Mouse (Mus musculus) intestine, embryonic 16.5 days (tissue): ENCODE data around the gene Mael. TPM values are rescaled to one million over a fixed set of nuclear protein-coding genes. Genes with fewer than 3 reads are reported as not detected.

Experiments used
- ATAC-seq: fragments of 200-750 bp; cut with Nextera tagmentation; 2 replicates; pipeline ENCODE4 v1.8.0; 2017; ENCODE audit warnings: moderate TSS enrichment, moderate library complexity
- H3K27ac ChIP-seq: fragments of 300-500 bp; sonication (generic); 2 replicates; pipeline ENCODE4 v1.5.1; 2014; ENCODE audit warnings: mild to moderate bottlenecking, low read length
- H3K27me3 ChIP-seq: fragments of 300-500 bp; sonication (generic); replicated peaks from 2 replicates; pipeline ENCODE4 v1.6.1; 2014; ENCODE audit warnings: low read length, control low read depth, mixed read lengths; ENCODE audit not compliant: control insufficient read depth, insufficient read depth
- H3K36me3 ChIP-seq: fragments of 300-500 bp; sonication (generic); 2 replicates; pipeline ENCODE4 v1.6.1; 2014; ENCODE audit warnings: low read length, control low read depth; ENCODE audit not compliant: control insufficient read depth, insufficient read depth
- H3K4me1 ChIP-seq: fragments of 300-500 bp; sonication (generic); 2 replicates; pipeline ENCODE4 v1.6.1; 2014; ENCODE audit warnings: low read length, control low read depth, mixed read lengths; ENCODE audit not compliant: control insufficient read depth, insufficient read depth
- H3K4me2 ChIP-seq: fragments of 300-500 bp; sonication (generic); 2 replicates; pipeline ENCODE4 v1.6.1; 2014; ENCODE audit warnings: low read depth, low read length, control low read depth
- H3K4me3 ChIP-seq: fragments of 300-500 bp; sonication (generic); 2 replicates; pipeline ENCODE4 v1.5.1; 2014; ENCODE audit warnings: mild to moderate bottlenecking, low read length
- H3K9ac ChIP-seq: fragments of 300-500 bp; sonication (generic); 2 replicates; pipeline ENCODE4 v1.6.1; 2014; ENCODE audit warnings: low read depth, low read length
- H3K9me3 ChIP-seq: fragments of 300-500 bp; sonication (generic); 2 replicates; pipeline ENCODE4 v1.6.1; 2016; ENCODE audit warnings: low read length, control low read depth; ENCODE audit not compliant: control insufficient read depth
- WGBS: fragments of 180-500 bp; shearing (Covaris S2); extraction: QIAGEN DNeasy Blood & Tissue Kit; methylation state at CpG from one replicate; pipeline ENCODE4 v1.1.7; 2014; 5-methylcytosine and 5-hydroxymethylcytosine counted together
- polyA plus RNA-seq: library from polyadenylated mRNA; unstranded; fragments of >200 nt; fragmentation: Nextera tagmentation; extraction: Ambion mirVana; gene quantifications from 2 replicates; pipeline ENCODE4 v1.2.1, GENCODE M21; 2015

The Mael gene
- polyA plus RNA-seq, result not detected in 2 replicates

DNA sequence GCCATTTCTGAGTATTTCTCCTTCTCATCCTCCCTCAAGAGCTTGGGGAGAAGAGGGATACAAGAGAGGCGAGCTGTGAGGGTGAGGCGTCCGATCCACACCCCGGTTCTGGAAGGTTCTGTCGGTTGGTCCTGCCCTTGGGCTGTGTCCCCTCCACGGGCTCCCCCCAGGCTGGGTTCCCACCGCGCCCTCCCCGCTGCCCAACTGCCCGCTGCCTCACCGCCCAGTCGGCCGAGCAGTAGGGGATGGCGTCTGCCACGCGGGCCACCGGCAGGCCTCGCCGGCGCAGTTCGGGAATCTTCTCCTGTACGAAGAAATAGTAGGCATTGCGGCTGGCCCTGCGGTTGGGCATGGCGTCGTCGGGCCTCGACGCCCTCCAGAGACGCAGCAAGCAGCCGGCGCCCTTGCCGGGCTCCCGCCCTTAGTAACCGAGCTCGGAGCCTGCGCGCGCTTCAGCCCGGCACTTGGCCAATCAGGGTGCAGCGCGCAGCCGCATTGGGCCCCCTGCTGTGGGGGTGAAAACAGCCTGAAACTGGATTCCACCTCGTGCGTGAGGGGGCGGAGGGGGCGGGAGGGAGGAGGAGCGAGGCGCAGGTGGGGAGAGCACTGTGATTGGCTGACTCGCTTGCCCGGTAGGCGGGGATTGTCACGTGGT, at the start of gene Mael:
Mael (minus strand) TSS at position 433 of the 655 bp plus-strand sequence.
- H3K9ac ChIP-seq, result no peak within 1 kb of the TSS
- H3K4me2 ChIP-seq, result no peak within 1 kb of the TSS
- ATAC-seq, result no peak
- no peaks in the 10 kb centered on the region for H3K36me3 ChIP-seq
- H3K9me3 ChIP-seq, result no peaks in the 10 kb centered on the region
- H3K27me3 ChIP-seq, result no peaks in the 10 kb centered on the region
- WGBS, result 81% methylated on average over 53 of the region's 53 CpGs
- H3K4me3 ChIP-seq, result no peak within 1 kb of the TSS
- no peak within 1 kb of the TSS for H3K27ac ChIP-seq
- H3K4me1 ChIP-seq, result no peaks in the 10 kb centered on the region

- Histone ChIP-seq H3K27ac (no peak overlapping the region), H3K9me3 (no peaks in the 10 kb centered on the region), H3K27me3 (no peaks in the 10 kb centered on the region), H3K4me3 (no peak overlapping the region), H3K4me1 (peaks cover 6% of the 10 kb centered on the region; the same call in 1 of the 2 replicates), H3K36me3 (no peaks in the 10 kb centered on the region), H3K4me2 (no peak overlapping the region), H3K9ac (no peak overlapping the region)
- WGBS, result 79% methylated on average over 9 of the region's 9 CpGs
- ATAC-seq, result no peak
These were observed 47.7 kb upstream of the Mael start for GRCm38 (mm10) chr1:166286231-166286630.

- Histone ChIP-seq H3K4me3 (no peak overlapping the region), H3K36me3 (no peaks in the 10 kb centered on the region), H3K4me2 (no peak overlapping the region), H3K9me3 (no peaks in the 10 kb centered on the region), H3K9ac (no peak overlapping the region), H3K4me1 (peaks cover 6% of the 10 kb centered on the region; the same call in 1 of the 2 replicates), H3K27ac (no peak overlapping the region), H3K27me3 (no peaks in the 10 kb centered on the region)
- ATAC-seq, result no peak
- WGBS, result 78% methylated on average over 8 of the region's 8 CpGs
These were observed 45.8 kb upstream of the Mael start for GRCm38 (mm10) chr1:166284390-166284789.

GRCm38 (mm10) chr1:166283451-166283850, 44.9 kb upstream of the Mael start:
- ATAC-seq, result no peak
- Histone ChIP-seq H3K27ac (no peak overlapping the region), H3K4me2 (no peak overlapping the region), H3K4me3 (no peak overlapping the region), H3K27me3 (no peaks in the 10 kb centered on the region), H3K36me3 (no peaks in the 10 kb centered on the region), H3K9ac (no peak overlapping the region), H3K9me3 (no peaks in the 10 kb centered on the region), H3K4me1 (peaks cover 6% of the 10 kb centered on the region; the same call in 1 of the 2 replicates)
- WGBS, result 87% methylated on average over 6 of the region's 6 CpGs

DNA sequence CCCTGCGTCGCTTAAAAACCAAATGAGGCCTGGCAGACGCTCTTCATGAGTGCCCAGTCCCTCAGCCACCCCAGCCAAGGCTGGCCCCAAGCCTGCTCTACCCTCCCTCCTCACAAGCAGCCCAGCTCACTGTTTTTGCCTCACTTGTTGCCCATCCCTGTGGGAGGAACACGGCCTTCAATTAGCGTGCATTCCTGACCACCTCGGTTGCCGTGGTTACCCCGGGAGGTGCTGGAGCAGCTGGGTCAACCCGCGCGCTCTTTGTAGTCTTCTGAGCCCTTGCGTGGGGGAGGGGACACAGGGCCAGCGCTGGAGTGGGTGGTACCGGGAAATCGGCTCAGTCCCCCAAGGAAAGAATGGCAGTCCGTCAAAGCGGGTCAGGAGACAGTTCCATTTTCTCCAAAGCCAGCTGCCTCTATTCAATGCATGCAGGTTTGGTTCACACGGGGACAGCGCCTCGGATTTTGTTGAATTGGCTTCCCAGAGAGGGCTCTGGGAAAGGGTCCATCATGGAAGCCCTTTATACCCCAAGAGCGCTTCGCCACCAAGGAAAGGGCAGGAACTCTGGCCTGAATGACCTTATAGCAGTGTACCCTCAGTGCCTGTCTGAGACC, 44.2 kb upstream of the Mael start:
- Histone ChIP-seq H3K36me3 (no peaks in the 10 kb centered on the region), H3K4me1 (peaks cover 6% of the 10 kb centered on the region; the same call in 1 of the 2 replicates), H3K9me3 (no peaks in the 10 kb centered on the region), H3K9ac (no peak overlapping the region), H3K4me2 (peak overlapping the region; percentile 38; the same call in 1 of the 2 replicates), H3K27me3 (no peaks in the 10 kb centered on the region), H3K4me3 (no peak overlapping the region), H3K27ac (no peak overlapping the region)
- 12% methylated on average over 22 of the region's 22 CpGs for WGBS
- ATAC-seq, result peak; percentile 60

GRCm38 (mm10) chr1:166281836-166282235, 43.3 kb upstream of the Mael start:
- no peak overlapping the region for H3K27ac ChIP-seq
- H3K9me3 ChIP-seq, result no peaks in the 10 kb centered on the region
- ATAC-seq, result no peak
- H3K9ac ChIP-seq, result no peak overlapping the region
- H3K4me2 ChIP-seq, result no peak overlapping the region
- H3K4me1 ChIP-seq, result peaks cover 6% of the 10 kb centered on the region; the same call in 1 of the 2 replicates
- no peak overlapping the region for H3K4me3 ChIP-seq
- H3K36me3 ChIP-seq, result no peaks in the 10 kb centered on the region
- WGBS, result 68% methylated on average over 3 of the region's 3 CpGs
- H3K27me3 ChIP-seq, result no peaks in the 10 kb centered on the region

DNA sequence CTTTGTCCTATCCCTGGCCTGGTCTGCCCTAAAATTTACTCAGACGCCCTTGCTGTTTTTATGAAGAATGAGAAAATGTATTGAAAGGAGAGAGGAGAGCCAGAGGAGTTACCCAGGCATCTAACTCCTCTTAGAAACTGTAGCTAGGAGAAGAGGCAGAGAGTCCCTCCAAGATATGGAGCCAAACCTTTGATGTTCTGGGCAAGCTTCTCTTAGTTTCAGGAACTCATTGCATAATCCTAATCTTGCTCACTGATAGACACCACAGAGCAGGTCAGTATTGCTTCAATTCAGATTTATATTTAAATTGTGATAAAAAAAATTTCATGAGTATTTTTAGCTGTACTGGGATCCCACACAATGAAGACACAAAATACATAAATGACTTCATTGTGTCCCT, 42.7 kb upstream of the Mael start:
- H3K4me3 ChIP-seq, result no peak overlapping the region
- 53% methylated on average over 1 of the region's 1 CpGs for WGBS

DNA sequence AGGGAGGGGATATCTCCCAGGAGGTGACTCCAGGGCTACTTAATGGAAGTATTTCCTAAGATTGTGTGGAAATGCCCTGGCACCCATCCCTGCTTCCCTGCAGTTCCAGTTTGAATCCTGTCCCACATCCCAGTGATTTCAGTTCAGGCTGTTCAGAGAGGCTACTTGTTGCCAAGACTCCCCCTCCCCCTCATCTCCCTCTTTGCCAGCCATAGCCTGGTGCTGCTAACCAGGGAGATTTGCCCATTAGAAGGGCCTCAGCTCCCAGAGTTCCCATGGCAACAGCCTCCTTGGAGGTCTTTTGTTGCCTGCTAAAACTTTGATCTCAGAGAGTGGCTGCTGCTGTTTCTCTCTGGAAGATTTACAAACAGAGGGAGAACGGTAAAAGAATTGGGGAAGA, 42.0 kb upstream of the Mael start:
- Histone ChIP-seq H3K27me3 (no peaks in the 10 kb centered on the region), H3K4me1 (peaks cover 6% of the 10 kb centered on the region; the same call in 1 of the 2 replicates), H3K9me3 (no peaks in the 10 kb centered on the region), H3K4me3 (no peak overlapping the region), H3K9ac (no peak overlapping the region), H3K27ac (no peak overlapping the region), H3K36me3 (no peaks in the 10 kb centered on the region), H3K4me2 (no peak overlapping the region)
- no peak for ATAC-seq
- 10% methylated on average over 1 of the region's 1 CpGs for WGBS

More for the DNA sequence above, 42.7 kb upstream of the Mael start:
- H3K9ac ChIP-seq, result no peak overlapping the region
- no peak overlapping the region for H3K27ac ChIP-seq
- no peaks in the 10 kb centered on the region for H3K27me3 ChIP-seq
- no peak for ATAC-seq
- no peak overlapping the region for H3K4me2 ChIP-seq
- no peaks in the 10 kb centered on the region for H3K36me3 ChIP-seq
- H3K9me3 ChIP-seq, result no peaks in the 10 kb centered on the region
- H3K4me1 ChIP-seq, result peaks cover 6% of the 10 kb centered on the region; the same call in 1 of the 2 replicates

DNA sequence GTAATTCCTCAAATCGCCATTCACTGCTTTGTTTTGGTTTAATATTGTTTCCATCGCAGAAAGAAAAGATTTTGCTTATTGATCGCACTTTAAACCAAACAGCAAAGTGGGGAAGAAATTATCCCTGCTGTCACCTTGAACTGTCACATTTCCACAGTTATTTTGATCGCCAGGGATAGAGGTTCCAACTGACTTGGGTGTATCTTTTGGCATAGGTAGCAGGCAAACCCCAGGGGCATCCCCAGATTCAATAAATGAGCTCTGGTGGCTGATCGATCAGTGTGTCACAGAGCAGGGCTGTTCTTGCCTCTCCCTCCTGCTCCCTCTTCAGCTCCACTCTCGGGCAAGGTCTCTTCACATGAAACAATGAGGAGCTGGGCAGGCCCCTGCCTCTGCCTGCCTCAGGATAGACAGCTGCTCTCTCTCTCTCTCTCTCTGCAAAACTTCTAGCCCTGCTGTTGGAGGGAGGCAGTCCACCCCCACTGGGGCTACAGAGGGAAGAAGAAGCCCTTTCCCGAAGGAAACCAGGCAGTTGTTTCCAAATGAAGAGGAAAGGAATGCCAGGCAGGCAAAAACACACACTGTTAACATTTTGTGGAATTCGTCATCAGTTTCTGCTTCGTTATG, 41.1 kb upstream of the Mael start:
- H3K27me3 ChIP-seq, result no peaks in the 10 kb centered on the region
- WGBS, result 43% methylated on average over 9 of the region's 9 CpGs
- no peak for ATAC-seq
- H3K4me2 ChIP-seq, result no peak overlapping the region
- H3K27ac ChIP-seq, result no peak overlapping the region
- no peaks in the 10 kb centered on the region for H3K36me3 ChIP-seq
- H3K9me3 ChIP-seq, result no peaks in the 10 kb centered on the region
- H3K9ac ChIP-seq, result no peak overlapping the region
- no peak overlapping the region for H3K4me3 ChIP-seq
- peaks cover 6% of the 10 kb centered on the region; the same call in 1 of the 2 replicates for H3K4me1 ChIP-seq
